Mouse (Mus musculus) liver, adult 2 months (tissue): ENCODE measurements around the gene Fbxl5.

Experiments
- CTCF ChIP-seq: fragments of 200-500 bp; IDR thresholded peaks from 2 replicates; pipeline ENCODE4 v1.5.1; 2011; ENCODE audit warnings: low read depth, low read length, control low read depth
- POLR2A ChIP-seq: fragments of 200-500 bp; IDR thresholded peaks from 2 replicates; pipeline ENCODE4 v1.6.1; 2011; ENCODE audit warnings: low read length, control low read depth; ENCODE audit not compliant: insufficient read depth; ENCODE audit errors: extremely low read depth

GRCm38 (mm10) chr5:43841144-43842010 is 19.9 kb upstream of the Fbxl5 start:
- TF ChIP-seq CTCF (0 out of 2 replicates have a peak, but pooled peaks have one; percentile 28), POLR2A (no peak)
